In genomic region chr4:148130133-148130532, GRCm38 (mm10) we compare ENCODE assay signal across 8 mouse cellular contexts. TPM values are rescaled to one million over a fixed set of nuclear protein-coding genes. Genes with fewer than 3 reads are reported as not detected.
A peak's percentile ranks its signal among the peaks of the same experiment; 100 is the strongest.
DNase-seq lines count a peak whose midpoint lies in the region; ATAC-seq and TF ChIP-seq lines count a peak whose summit lies in the region.

TSS of gene Mad2l2 (plus strand) at chr4:148130384.

- no peak for TF ChIP-seq CTCF in cerebellum, adult 2 months (IDR thresholded peaks at IDR 0.05; ENCODE audit: borderline replicate concordance, insufficient read depth, low read depth, low read length)
- no peak for TF ChIP-seq CTCF in C2C12 (IDR thresholded peaks at IDR 0.05; ENCODE audit: control insufficient read depth, insufficient read depth, insufficient read length)

- H3K27ac ChIP-seq in cerebellum, adult 2 months (ENCODE audit: insufficient read depth, low read length) = no peak within 1 kb of the TSS
- peak within 1 kb of the TSS; percentile 99 for H3K27ac ChIP-seq in forebrain, embryonic 10.5 days
- peak within 1 kb of the TSS; percentile 38; the same call in 1 of the 2 replicates for H3K27ac ChIP-seq in limb, embryonic 14.5 days (replicated peaks; ENCODE audit: low read depth, low read length)

- H3K9ac ChIP-seq in limb, embryonic 14.5 days (ENCODE audit: low read depth, low read length, severe bottlenecking) = peak within 1 kb of the TSS; percentile 88

- H3ac ChIP-seq in C2C12 (ENCODE audit: control insufficient read depth, insufficient read length, low read depth) = peak within 1 kb of the TSS; percentile 52

- peak within 1 kb of the TSS; percentile 29 for H3K4me3 ChIP-seq in cerebellum, adult 2 months (replicated peaks; ENCODE audit: insufficient read depth, low read depth, low read length)
- H3K4me3 ChIP-seq in C2C12 (ENCODE audit: insufficient read depth, poor library complexity, severe bottlenecking) = no peak within 1 kb of the TSS
- H3K4me3 ChIP-seq in forebrain, embryonic 10.5 days = peak within 1 kb of the TSS; percentile 78
- H3K4me3 ChIP-seq in limb, embryonic 14.5 days (replicated peaks; ENCODE audit: low read length) = peak within 1 kb of the TSS; percentile 78

- no peaks in the 10 kb centered on the region for H3K27me3 ChIP-seq in cerebellum, adult 2 months (ENCODE audit: control insufficient read depth, insufficient read depth, low read length)
- H3K27me3 ChIP-seq in C2C12 (ENCODE audit: control insufficient read depth, insufficient read depth, insufficient read length) = peaks cover 36% of the 10 kb centered on the region
- peaks cover 56% of the 10 kb centered on the region for H3K27me3 ChIP-seq in forebrain, embryonic 10.5 days (ENCODE audit: poor library complexity, severe bottlenecking)
- peaks cover 16% of the 10 kb centered on the region; the same call in 1 of the 2 replicates for H3K27me3 ChIP-seq in limb, embryonic 14.5 days (ENCODE audit: control insufficient read depth, insufficient read depth, low read length)

- ATAC-seq in limb, embryonic 14.5 days (ENCODE audit: low FRiP score, low read depth) = no peak

- TF ChIP-seq POLR2A in cerebellum, adult 2 months (IDR thresholded peaks at IDR 0.05; ENCODE audit: borderline replicate concordance, insufficient read depth, low read length) = no peak
- no peak for TF ChIP-seq POLR2A in limb, embryonic 14.5 days (IDR thresholded peaks at IDR 0.05; ENCODE audit: borderline replicate concordance, extremely low read depth, insufficient read depth, insufficient read length)

- H3K9me3 ChIP-seq in forebrain, embryonic 10.5 days = 0 out of 2 replicates have a peak, but pooled peaks cover 3% of the 10 kb centered on the region
- H3K9me3 ChIP-seq in limb, embryonic 14.5 days (ENCODE audit: control insufficient read depth, low read length) = no peaks in the 10 kb centered on the region

- no peaks in the 10 kb centered on the region; the same call in 1 of the 2 replicates for H3K4me1 ChIP-seq in cerebellum, adult 2 months (ENCODE audit: control insufficient read depth, insufficient read depth, low read length)
- peaks cover 48% of the 10 kb centered on the region for H3K4me1 ChIP-seq in forebrain, embryonic 10.5 days
- H3K4me1 ChIP-seq in limb, embryonic 14.5 days (ENCODE audit: control insufficient read depth, insufficient read depth, low read length) = peaks cover 6% of the 10 kb centered on the region; the same call in 1 of the 2 replicates

- no peak for DNase-seq in cerebellum, adult 2 months
- DNase-seq in cerebellum, adult 11 months = no peak
- no peak for DNase-seq in forebrain, embryonic 10.5 days (ENCODE audit: extremely low spot score, low spot score)
- no peak for DNase-seq in heart, postnatal 36 days
- DNase-seq in limb, embryonic 14.5 days (ENCODE audit: low spot score) = no peak
- DNase-seq in natural killer cell, adult 2 months (ENCODE audit: low spot score in 2 of 2) = no peak
- DNase-seq in B cell, adult 2 months = no peak

- 9% methylated on average over 18 of the region's 18 CpGs for WGBS in cerebellum, adult 2 months
- WGBS in forebrain, embryonic 10.5 days = under 1% methylated on average over 18 of the region's 18 CpGs
- WGBS in limb, embryonic 14.5 days = 2% methylated on average over 17 of the region's 18 CpGs

- no peaks in the 10 kb centered on the region for H3K36me3 ChIP-seq in C2C12 (ENCODE audit: control insufficient read depth, insufficient read depth)
- H3K36me3 ChIP-seq in forebrain, embryonic 10.5 days (replicated peaks) = peaks cover 3% of the 10 kb centered on the region; the same call in 1 of the 2 replicates
- H3K36me3 ChIP-seq in limb, embryonic 14.5 days (ENCODE audit: control insufficient read depth, insufficient read depth, low read length) = no peaks in the 10 kb centered on the region

- intact Hi-C loops in heart, postnatal 36 days (cut with DNase I) = no loop called here

- H3K79me2 ChIP-seq in C2C12 (ENCODE audit: control insufficient read depth, insufficient read depth) = no peaks in the 10 kb centered on the region

- no peaks in the 10 kb centered on the region for H3K79me3 ChIP-seq in C2C12 (ENCODE audit: low read depth)

- H3K4me2 ChIP-seq in limb, embryonic 14.5 days (replicated peaks; ENCODE audit: low read depth, low read length, severe bottlenecking) = peak within 1 kb of the TSS; percentile 94

TF ChIP-seq in C2C12, 6 proteins besides CTCF, POLR2A, EP300 and RAD21:
- TF ChIP-seq MYOD1 (IDR thresholded peaks at IDR 0.05; ENCODE audit: control insufficient read depth, insufficient read length, low read depth) (no peak), MYOG (IDR thresholded peaks at IDR 0.05; ENCODE audit: control insufficient read depth, extremely low read depth, insufficient read length) (no peak), CEBPB (IDR thresholded peaks at IDR 0.05; ENCODE audit: low read depth) (no peak), FOSL1 (IDR thresholded peaks at IDR 0.05; ENCODE audit: insufficient read depth, low read length, poor library complexity, severe bottlenecking) (no peak), USF1 (IDR thresholded peaks at IDR 0.05; ENCODE audit: low read depth) (no peak), MAX (IDR thresholded peaks at IDR 0.05) (no peak)

RNA-seq across cellular contexts. Expression of gene Mad2l2, which starts in this region (rescaled TPM):
- polyA plus RNA-seq in cerebellum, adult 2 months (2012; rRNA removed) = 31.8 and 36.0 TPM in 2 replicates
- polyA plus RNA-seq in C2C12 (2012; fragmentation: generic; extraction: Trizol) = 35.6 TPM
- 61.8 and 64.5 TPM in 2 replicates for polyA plus RNA-seq in forebrain, embryonic 10.5 days (2016; fragmentation: Nextera tagmentation; extraction: Ambion mirVana)
- 10 to 100 TPM; 10.6 to 11.9 TPM for total RNA-seq in heart, postnatal 36 days (2021)
- 55.9 and 56.9 TPM in 2 replicates for polyA plus RNA-seq in limb, embryonic 14.5 days (2012; rRNA removed)
- 66.0 and 77.8 TPM in 2 replicates for polyA plus RNA-seq in limb, embryonic 14.5 days (2014; fragmentation: Nextera tagmentation; extraction: Ambion mirVana)
